Mouse (Mus musculus): ENCODE results near the gene Pgm2l1.

GRCm38 (mm10) chr7:100243007-100243406 lies 15.8 kb downstream of the Pgm2l1 start:
- TF ChIP-seq USF1 (IDR thresholded peaks at IDR 0.05; ENCODE audit: low read depth) (no peak), CTCF (IDR thresholded peaks at IDR 0.05; ENCODE audit: control insufficient read depth, insufficient read depth, insufficient read length) (no peak), MAX (IDR thresholded peaks at IDR 0.05) (no peak), MYOD1 (IDR thresholded peaks at IDR 0.05; ENCODE audit: control insufficient read depth, insufficient read length, low read depth) (no peak)
